Mouse (Mus musculus) intestine, embryonic 14.5 days (tissue): Measurements from ENCODE around the gene Fam198a. TPM values are rescaled to one million over a fixed set of nuclear protein-coding genes. Genes with fewer than 3 reads are reported as not detected.

Source experiments
- ATAC-seq: fragments of 200-750 bp; cut with Nextera tagmentation; replicated peaks from 2 replicates; pipeline ENCODE4 v1.8.0; 2017; ENCODE audit warnings: low read depth, moderate number of reproducible peaks, moderate TSS enrichment, moderate library complexity; ENCODE audit not compliant: low FRiP score, low TSS enrichment
- DNase-seq: peaks from one replicate; pipeline ENCODE4 v3.0.0-alpha.2; 2018; ENCODE audit warnings: low spot score
- H3K27ac ChIP-seq: fragments of 300-500 bp; sonication (generic); 2 replicates; pipeline ENCODE4 v1.5.1; 2014; ENCODE audit warnings: low read depth, mild to moderate bottlenecking, control low read depth
- H3K27me3 ChIP-seq: fragments of 300-500 bp; sonication (generic); replicated peaks from 2 replicates; pipeline ENCODE4 v1.6.1; 2014; ENCODE audit warnings: low read length, control low read depth; ENCODE audit not compliant: control insufficient read depth, insufficient read depth
- H3K36me3 ChIP-seq: fragments of 300-500 bp; sonication (generic); 2 replicates; pipeline ENCODE4 v1.6.1; 2014; ENCODE audit warnings: low read length, control low read depth; ENCODE audit not compliant: control insufficient read depth, insufficient read depth
- H3K4me1 ChIP-seq: fragments of 300-500 bp; sonication (generic); replicated peaks from 2 replicates; pipeline ENCODE4 v1.6.1; 2014; ENCODE audit warnings: low read length, control low read depth, mixed read lengths; ENCODE audit not compliant: control insufficient read depth, insufficient read depth
- H3K4me2 ChIP-seq: fragments of 300-500 bp; sonication (generic); 2 replicates; pipeline ENCODE4 v1.6.1; 2014; ENCODE audit warnings: low read length
- H3K4me3 ChIP-seq: fragments of 300-500 bp; sonication (generic); 2 replicates; pipeline ENCODE4 v1.5.1; 2014; ENCODE audit warnings: low read depth, low read length, control low read depth, mixed read lengths
- H3K9ac ChIP-seq: fragments of 300-500 bp; sonication (generic); 2 replicates; pipeline ENCODE4 v1.6.1; 2014; ENCODE audit warnings: mild to moderate bottlenecking, low read length
- H3K9me3 ChIP-seq: fragments of 300-500 bp; sonication (generic); 2 replicates; pipeline ENCODE4 v1.6.1; 2016; ENCODE audit warnings: low read length, control low read depth; ENCODE audit not compliant: control insufficient read depth
- WGBS: fragments of 180-500 bp; shearing (Covaris S2); extraction: QIAGEN DNeasy Blood & Tissue Kit; methylation state at CpG from one replicate; pipeline ENCODE4 v1.1.7; 2014; 5-methylcytosine and 5-hydroxymethylcytosine counted together
- polyA plus RNA-seq: library from polyadenylated mRNA; unstranded; fragments of >200 nt; fragmentation: Nextera tagmentation; extraction: Ambion mirVana; gene quantifications from 2 replicates; pipeline ENCODE4 v1.2.1, GENCODE M21; 2014

Fam198a gene
- polyA plus RNA-seq, 1 experiment from 2014 or later: 2.9 TPM

DNA sequence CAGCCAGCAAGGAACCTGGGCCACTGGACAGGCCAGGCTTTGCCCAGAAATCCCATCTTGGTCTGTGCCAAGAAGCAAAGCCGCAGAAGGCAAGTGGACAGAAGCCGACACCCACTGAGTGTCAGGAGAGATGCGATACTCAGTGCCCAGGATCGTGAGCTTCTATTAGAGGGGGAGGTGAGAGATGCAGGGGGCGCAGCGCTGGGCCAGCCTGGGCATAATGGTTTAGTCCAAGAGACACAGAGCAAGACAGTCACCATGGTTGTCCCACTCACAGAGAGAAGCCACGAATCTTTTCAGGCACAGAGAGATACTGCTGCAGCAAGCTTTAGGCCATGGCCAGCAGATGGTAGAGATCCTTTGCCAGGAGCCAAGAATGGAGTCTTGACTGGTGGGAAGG is 14.2 kb downstream of the Fam198a start:
- 90% methylated on average over 7 of the region's 7 CpGs for WGBS
- Histone ChIP-seq H3K4me1 (no peaks in the 10 kb centered on the region), H3K4me3 (no peak overlapping the region), H3K27ac (no peak overlapping the region), H3K4me2 (no peak overlapping the region), H3K27me3 (no peaks in the 10 kb centered on the region), H3K9me3 (no peaks in the 10 kb centered on the region), H3K36me3 (no peaks in the 10 kb centered on the region), H3K9ac (no peak overlapping the region)
- DNase-seq (no peak), ATAC-seq (no peak)

DNA sequence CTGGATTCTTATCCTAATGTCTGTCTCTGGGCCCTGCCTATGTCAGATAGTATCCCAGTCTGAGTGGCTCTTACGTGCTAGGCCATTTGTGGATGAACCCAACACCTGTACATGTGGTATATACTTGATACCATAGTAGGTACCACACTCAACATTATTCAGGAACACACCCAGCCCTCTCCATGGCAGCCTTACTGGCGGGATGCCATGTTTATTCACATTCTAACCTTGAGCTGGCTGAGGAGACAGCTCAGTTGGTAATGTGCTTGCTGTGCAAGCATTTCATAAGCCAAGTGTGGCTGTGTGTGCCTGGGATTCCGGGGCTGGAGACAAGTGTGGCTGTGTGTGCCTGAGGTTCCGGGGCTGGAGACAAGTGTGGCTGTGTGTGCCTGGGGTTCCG is 17.5 kb downstream of the Fam198a start:
- 70% methylated on average over 5 of the region's 5 CpGs for WGBS
- Histone ChIP-seq H3K36me3 (no peaks in the 10 kb centered on the region), H3K9me3 (no peaks in the 10 kb centered on the region), H3K27me3 (no peaks in the 10 kb centered on the region), H3K27ac (no peak overlapping the region), H3K4me3 (no peak overlapping the region), H3K4me1 (no peaks in the 10 kb centered on the region), H3K4me2 (no peak overlapping the region), H3K9ac (no peak overlapping the region)
- ATAC-seq (no peak), DNase-seq (no peak)

DNA sequence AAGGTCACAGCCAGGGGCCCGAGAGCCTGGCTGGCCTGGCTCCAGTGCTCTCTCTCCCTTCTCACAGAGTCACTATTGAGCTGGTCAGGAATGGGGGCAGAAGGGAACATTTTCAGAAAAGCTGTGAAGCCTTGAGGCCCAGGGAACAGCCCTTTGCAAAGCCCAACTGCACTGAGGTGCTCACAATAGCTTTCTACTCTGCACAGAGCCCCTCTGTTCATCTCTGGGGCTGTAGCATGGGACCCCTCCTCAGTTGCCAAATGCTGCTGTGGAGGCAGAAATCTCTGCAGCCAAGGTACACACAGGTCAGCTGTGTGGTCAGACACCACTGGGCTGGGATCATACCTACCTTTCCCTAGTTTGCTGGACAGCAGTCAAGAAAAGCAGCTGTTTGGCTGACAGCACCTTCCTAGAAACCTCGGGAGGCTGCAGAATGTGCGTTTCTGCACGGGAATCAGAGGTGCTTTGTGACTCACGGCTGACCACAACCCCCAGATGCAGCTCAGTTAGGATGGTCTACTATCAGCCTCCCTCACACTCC is 19.1 kb downstream of the Fam198a start:
- ATAC-seq: no peak

DNA sequence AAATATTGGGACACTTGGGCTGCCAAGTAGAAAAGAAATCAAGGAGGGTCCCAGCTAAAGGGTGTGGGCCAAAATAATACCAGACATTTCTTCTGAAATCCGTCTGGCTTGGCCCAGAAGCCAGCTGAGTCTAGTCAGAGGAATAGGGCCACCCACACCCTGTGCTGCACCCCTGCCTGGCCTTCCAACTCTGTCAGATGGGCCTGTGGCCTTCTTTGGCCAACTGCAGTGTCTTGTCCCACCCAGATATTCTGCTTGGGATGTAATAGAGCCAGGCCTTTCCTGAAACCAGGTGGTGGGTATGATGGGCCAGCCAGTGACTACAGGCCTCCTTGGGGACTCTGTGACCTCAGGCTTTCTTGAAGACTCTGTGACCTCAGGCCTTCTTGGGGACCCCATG is 22.4 kb downstream of the Fam198a start:
- DNase-seq (no peak), ATAC-seq (no peak)
- Histone ChIP-seq H3K9ac (no peak overlapping the region), H3K27me3 (no peaks in the 10 kb centered on the region), H3K4me1 (no peaks in the 10 kb centered on the region), H3K9me3 (no peaks in the 10 kb centered on the region), H3K4me2 (no peak overlapping the region), H3K36me3 (no peaks in the 10 kb centered on the region), H3K27ac (no peak overlapping the region), H3K4me3 (no peak overlapping the region)
- 58% methylated on average over 1 of the region's 1 CpGs for WGBS

More for the DNA sequence above, 19.1 kb downstream of the Fam198a start:
- Histone ChIP-seq H3K27ac (no peak overlapping the region), H3K4me1 (no peaks in the 10 kb centered on the region), H3K36me3 (no peaks in the 10 kb centered on the region), H3K9ac (no peak overlapping the region), H3K27me3 (no peaks in the 10 kb centered on the region), H3K4me3 (no peak overlapping the region), H3K4me2 (no peak overlapping the region), H3K9me3 (no peaks in the 10 kb centered on the region)
- DNase-seq: no peak
- WGBS: 39% methylated on average over 5 of the region's 5 CpGs

DNA sequence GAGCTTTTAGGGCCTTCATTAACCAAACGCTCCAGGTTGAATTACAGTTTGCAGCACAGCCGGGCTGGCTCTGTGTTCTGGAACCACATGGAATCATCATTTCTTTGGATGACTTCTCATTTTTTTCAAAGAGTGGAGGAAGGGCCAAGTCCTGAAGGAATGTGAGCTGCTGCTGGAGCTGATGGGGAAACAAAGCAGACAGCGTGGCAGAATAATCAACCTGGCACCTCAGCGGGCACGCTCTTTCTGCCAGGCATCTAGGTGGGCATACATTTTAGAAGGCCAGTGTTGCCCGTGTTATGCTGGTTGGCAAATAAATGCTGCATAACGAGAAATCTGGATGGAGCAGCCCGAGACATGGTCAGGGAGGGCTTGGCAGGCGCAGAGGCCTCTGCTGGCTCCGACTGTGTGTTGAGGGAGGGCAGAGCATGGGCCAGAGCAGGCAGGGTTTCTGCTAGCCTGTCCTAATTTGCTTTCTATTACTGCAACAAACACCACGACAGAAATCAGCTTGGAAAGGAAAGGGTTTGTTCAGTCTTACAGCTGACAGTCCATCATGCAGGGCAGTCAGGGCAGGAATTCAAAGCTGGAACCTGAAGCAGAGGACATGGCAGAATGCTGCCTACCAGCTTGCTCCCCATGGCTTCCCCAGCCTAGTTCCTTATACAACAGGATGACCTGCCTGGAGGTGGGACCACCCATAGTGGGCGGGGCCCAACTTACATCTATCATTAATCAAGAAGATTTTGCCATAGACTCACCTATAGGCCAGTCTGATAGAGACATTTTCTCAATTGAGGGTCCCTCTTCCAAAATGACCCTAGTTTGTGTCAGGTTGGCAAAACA is 23.6 kb downstream of the Fam198a start:
- no peak for DNase-seq
- Histone ChIP-seq H3K4me1 (0 out of 2 replicates have a peak, but pooled peaks cover 1% of the 10 kb centered on the region), H3K27me3 (no peaks in the 10 kb centered on the region), H3K27ac (no peak overlapping the region), H3K4me3 (no peak overlapping the region), H3K4me2 (no peak overlapping the region), H3K9me3 (no peaks in the 10 kb centered on the region), H3K36me3 (no peaks in the 10 kb centered on the region), H3K9ac (no peak overlapping the region)
- ATAC-seq: no peak
- WGBS: 80% methylated on average over 12 of the region's 12 CpGs

DNA sequence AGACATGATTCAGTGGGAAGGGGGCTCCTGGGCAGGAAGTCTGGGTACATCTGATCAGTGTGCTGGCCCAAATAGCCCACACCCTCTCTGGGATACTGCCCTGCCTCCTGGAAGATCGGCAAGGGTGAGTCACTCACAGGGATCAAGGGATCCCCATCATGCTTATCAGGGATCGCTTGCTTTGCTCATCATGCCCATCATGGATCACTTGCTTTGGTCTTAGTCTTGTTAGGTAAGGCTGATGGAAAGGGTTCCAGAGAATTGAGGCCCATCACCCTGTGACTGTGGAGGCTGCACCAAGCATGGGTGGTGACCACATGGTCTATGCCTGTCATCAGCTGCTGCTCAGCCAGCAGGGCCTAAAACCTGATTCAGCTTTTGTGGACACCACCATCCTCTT is 24.5 kb downstream of the Fam198a start:
- WGBS: 68% methylated on average over 2 of the region's 2 CpGs
- no peak overlapping the region for H3K4me3 ChIP-seq
- H3K4me1 ChIP-seq: 0 out of 2 replicates have a peak, but pooled peaks cover 3% of the 10 kb centered on the region
- H3K27me3 ChIP-seq: no peaks in the 10 kb centered on the region
- H3K36me3 ChIP-seq: no peaks in the 10 kb centered on the region
- 0 out of 2 replicates have a peak, but pooled peaks have one; percentile 45 for ATAC-seq
- no peak overlapping the region for H3K4me2 ChIP-seq
- H3K27ac ChIP-seq: no peak overlapping the region
- no peak for DNase-seq
- H3K9me3 ChIP-seq: no peaks in the 10 kb centered on the region
- H3K9ac ChIP-seq: no peak overlapping the region

DNA sequence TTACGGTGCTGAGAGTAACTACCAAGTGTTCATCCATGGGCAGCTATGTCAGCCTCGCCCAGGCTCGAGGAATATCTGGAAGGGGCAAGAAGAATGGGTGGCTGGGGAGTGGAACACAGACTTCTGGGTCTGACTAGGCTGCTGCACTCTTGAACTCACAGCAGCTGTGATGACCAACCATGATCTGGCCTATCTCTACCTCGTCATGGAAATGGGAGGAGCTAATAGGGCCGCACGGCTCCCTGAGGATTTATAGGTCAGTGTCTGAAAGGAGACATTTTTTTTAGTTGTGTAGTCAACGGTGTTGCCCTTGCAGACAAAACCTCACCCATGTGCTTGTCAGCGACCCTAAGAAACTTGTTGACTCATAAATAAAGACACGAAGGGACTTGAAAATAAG is 30.3 kb downstream of the Fam198a start:
- ATAC-seq: no peak

DNA sequence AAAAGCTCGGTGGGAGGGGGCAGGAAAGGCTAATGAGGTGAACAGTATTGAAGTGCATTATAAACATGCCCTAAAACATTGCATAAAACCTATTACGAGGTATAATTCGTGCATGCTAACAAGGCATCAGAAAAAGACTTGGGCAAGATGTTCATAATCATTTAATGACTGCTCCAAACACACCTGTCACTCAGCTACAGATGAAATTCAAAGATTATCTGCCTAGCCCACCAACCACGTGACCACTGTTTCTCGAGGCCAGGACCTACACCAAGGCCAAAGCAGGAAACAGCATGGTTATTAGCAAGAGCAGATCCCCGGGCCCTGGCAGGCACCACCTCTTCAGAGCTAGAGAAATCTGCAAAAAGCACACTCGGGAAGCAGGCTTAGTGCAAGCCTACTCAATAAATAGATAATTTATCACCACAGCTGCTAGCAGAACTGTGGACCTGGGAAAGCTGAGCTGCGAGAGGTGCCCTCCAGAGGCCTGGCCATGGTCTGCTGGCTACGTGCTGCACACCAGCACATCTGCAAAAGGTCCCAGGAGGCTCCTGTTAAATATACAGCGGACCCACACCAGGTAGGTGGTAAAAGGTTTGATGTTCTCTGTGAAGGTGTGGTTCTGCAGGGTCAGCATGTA is 30.8 kb downstream of the Fam198a start:
- ATAC-seq: no peak
- no peak overlapping the region for H3K9ac ChIP-seq
- H3K9me3 ChIP-seq: no peaks in the 10 kb centered on the region
- 46% methylated on average over 10 of the region's 10 CpGs for WGBS
- H3K36me3 ChIP-seq: no peaks in the 10 kb centered on the region
- 0 out of 2 replicates have a peak, but pooled peaks cover 3% of the 10 kb centered on the region for H3K4me1 ChIP-seq
- no peaks in the 10 kb centered on the region for H3K27me3 ChIP-seq
- no peak overlapping the region for H3K27ac ChIP-seq
- no peak overlapping the region for H3K4me2 ChIP-seq
- no peak overlapping the region for H3K4me3 ChIP-seq
- DNase-seq: no peak

More for the DNA sequence above, 30.3 kb downstream of the Fam198a start:
- Histone ChIP-seq H3K9ac (no peak overlapping the region), H3K4me3 (no peak overlapping the region), H3K4me1 (0 out of 2 replicates have a peak, but pooled peaks cover 3% of the 10 kb centered on the region), H3K36me3 (no peaks in the 10 kb centered on the region), H3K27ac (no peak overlapping the region), H3K27me3 (no peaks in the 10 kb centered on the region), H3K4me2 (no peak overlapping the region), H3K9me3 (no peaks in the 10 kb centered on the region)
- DNase-seq: no peak
- 78% methylated on average over 9 of the region's 9 CpGs for WGBS
